Mouse (Mus musculus) forebrain, embryonic 14.5 days (tissue): ENCODE measurements around the gene Aplp2. TPM values are rescaled to one million over a fixed set of nuclear protein-coding genes. Genes with fewer than 3 reads are reported as not detected.
A peak's percentile ranks its signal among the peaks of the same experiment; 100 is the strongest.

Experiments used
- ATAC-seq: fragments of 200-750 bp; cut with Nextera tagmentation; 2 replicates; pipeline ENCODE4 v1.8.0; 2017; ENCODE audit warnings: mild to moderate bottlenecking, moderate library complexity
- DNase-seq: peaks from one replicate; pipeline ENCODE4 v3.0.0-alpha.2; 2015; ENCODE audit warnings: low spot score
- H3K27ac ChIP-seq: fragments of 300-500 bp; sonication (generic); 2 replicates; pipeline ENCODE4 v1.5.1; 2014; ENCODE audit warnings: low read depth, mild to moderate bottlenecking, control low read depth, low read length, moderate library complexity
- H3K27me3 ChIP-seq: fragments of 300-500 bp; sonication (generic); replicated peaks from 2 replicates; pipeline ENCODE4 v1.6.1; 2014; ENCODE audit warnings: low read length, control low read depth, mixed read lengths; ENCODE audit not compliant: control insufficient read depth, insufficient read depth
- H3K36me3 ChIP-seq: fragments of 300-500 bp; sonication (generic); 2 replicates; pipeline ENCODE4 v1.6.1; 2014; ENCODE audit warnings: low read length, control low read depth; ENCODE audit not compliant: control insufficient read depth, insufficient read depth
- H3K4me1 ChIP-seq: fragments of 300-500 bp; sonication (generic); 2 replicates; pipeline ENCODE4 v1.6.1; 2014; ENCODE audit warnings: antibody characterized with exemption, low read length, control low read depth; ENCODE audit not compliant: control insufficient read depth, insufficient read depth
- H3K4me2 ChIP-seq: fragments of 300-500 bp; sonication (generic); 2 replicates; pipeline ENCODE4 v1.6.1; 2014; ENCODE audit warnings: mild to moderate bottlenecking, control low read depth, low read length
- H3K4me3 ChIP-seq: fragments of 300-500 bp; sonication (generic); 2 replicates; pipeline ENCODE4 v1.5.1; 2014; ENCODE audit warnings: low read depth, low read length, control low read depth
- H3K9ac ChIP-seq: fragments of 300-500 bp; sonication (generic); 2 replicates; pipeline ENCODE4 v1.6.1; 2014; ENCODE audit warnings: mild to moderate bottlenecking, low read length, control low read depth, moderate library complexity
- H3K9me3 ChIP-seq: fragments of 300-500 bp; sonication (generic); replicated peaks from 2 replicates; pipeline ENCODE4 v1.6.1; 2016; ENCODE audit warnings: low read length, control low read depth, mixed read lengths; ENCODE audit not compliant: control insufficient read depth
- WGBS: fragments of 180-500 bp; shearing (Covaris S2); extraction: QIAGEN DNeasy Blood & Tissue Kit; methylation state at CpG from one replicate; pipeline ENCODE4 v1.1.7; 2014; 5-methylcytosine and 5-hydroxymethylcytosine counted together
- polyA plus RNA-seq: library from polyadenylated mRNA; unstranded; fragments of >200 nt; fragmentation: Nextera tagmentation; extraction: Ambion mirVana; gene quantifications from 2 replicates; pipeline ENCODE4 v1.2.1, GENCODE M21; 2014

Gene Aplp2
- polyA plus RNA-seq, 1 experiment from 2014 or later = 208 TPM

DNA sequence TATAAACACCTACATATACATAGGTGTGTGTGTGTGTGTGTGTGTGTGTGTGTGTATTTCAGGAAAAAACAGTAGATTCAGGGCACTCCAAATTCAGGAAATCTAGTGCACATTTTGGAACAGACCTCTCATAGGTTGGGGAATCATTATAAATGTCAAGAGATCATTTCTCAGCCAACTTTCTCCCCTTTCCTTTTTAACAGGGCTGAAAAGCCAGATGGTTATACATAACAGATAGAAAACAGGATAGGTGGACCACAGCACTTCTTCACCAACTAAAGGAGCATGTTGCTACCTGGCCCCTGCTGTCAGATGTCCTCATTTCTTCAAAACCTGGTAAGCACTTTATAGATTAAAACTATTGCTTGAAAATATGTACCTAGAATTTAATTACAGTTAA, 14.9 kb downstream of the Aplp2 start:
- Histone ChIP-seq H3K36me3 (no peaks in the 10 kb centered on the region), H3K4me1 (no peaks in the 10 kb centered on the region), H3K27me3 (no peaks in the 10 kb centered on the region), H3K9me3 (no peaks in the 10 kb centered on the region), H3K27ac (no peak overlapping the region), H3K9ac (no peak overlapping the region), H3K4me3 (no peak overlapping the region), H3K4me2 (no peak overlapping the region)
- DNase-seq (no peak), ATAC-seq (no peak)

GRCm38 (mm10) chr9:31195573-31195972, 16.0 kb downstream of the Aplp2 start:
- Histone ChIP-seq H3K27me3 (no peaks in the 10 kb centered on the region), H3K4me1 (no peaks in the 10 kb centered on the region), H3K9ac (no peak overlapping the region), H3K4me2 (no peak overlapping the region), H3K9me3 (no peaks in the 10 kb centered on the region), H3K36me3 (no peaks in the 10 kb centered on the region), H3K4me3 (no peak overlapping the region), H3K27ac (no peak overlapping the region)
- no peak for DNase-seq
- 96% methylated on average over 1 of the region's 1 CpGs for WGBS
- no peak for ATAC-seq

DNA sequence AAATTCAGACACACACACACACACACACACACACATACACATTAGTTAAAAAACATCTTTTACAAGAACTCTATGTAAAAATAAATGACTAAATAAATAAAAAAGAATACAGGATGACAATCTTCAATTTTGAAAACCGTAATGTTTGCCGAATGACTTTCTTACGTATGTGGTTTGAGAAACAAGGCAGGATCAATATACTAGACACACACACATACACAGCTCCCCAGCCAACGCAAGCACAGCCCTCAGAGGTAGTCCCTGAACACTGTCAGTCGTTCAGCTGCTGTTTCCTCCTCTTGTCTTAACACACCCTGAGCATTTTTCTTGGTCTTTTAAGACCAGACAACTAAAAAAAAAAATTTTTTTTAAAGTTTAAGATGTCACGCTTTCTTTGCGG, 19.2 kb downstream of the Aplp2 start:
- H3K4me3 ChIP-seq = no peak overlapping the region
- no peak overlapping the region for H3K9ac ChIP-seq
- H3K27me3 ChIP-seq = no peaks in the 10 kb centered on the region
- 93% methylated on average over 7 of the region's 7 CpGs for WGBS
- DNase-seq (no peak), ATAC-seq (no peak)
- no peak overlapping the region for H3K4me2 ChIP-seq
- no peaks in the 10 kb centered on the region for H3K4me1 ChIP-seq
- no peaks in the 10 kb centered on the region for H3K9me3 ChIP-seq
- H3K36me3 ChIP-seq = no peaks in the 10 kb centered on the region
- H3K27ac ChIP-seq = no peak overlapping the region

DNA sequence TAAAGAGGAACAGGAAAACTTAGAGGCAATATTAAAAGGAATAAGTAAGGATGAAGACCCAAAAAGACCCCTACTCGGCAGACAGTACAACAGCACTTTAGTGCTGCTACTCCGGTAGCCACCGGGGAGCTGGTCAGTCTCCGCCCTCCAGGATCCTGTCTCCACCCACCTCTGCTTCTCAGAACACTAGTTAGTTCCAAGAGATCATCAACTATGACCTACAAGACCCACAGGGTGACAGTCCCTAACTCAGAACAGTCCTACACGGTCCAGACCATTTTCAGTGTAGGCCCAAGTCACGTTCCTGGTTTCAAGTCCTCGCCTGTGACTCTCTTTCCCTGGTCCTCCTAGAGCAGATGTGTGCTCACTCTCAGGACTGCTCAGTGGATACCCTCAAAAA, 20.1 kb downstream of the Aplp2 start:
- Histone ChIP-seq H3K4me2 (no peak overlapping the region), H3K4me1 (no peaks in the 10 kb centered on the region), H3K9me3 (no peaks in the 10 kb centered on the region), H3K36me3 (no peaks in the 10 kb centered on the region), H3K27me3 (no peaks in the 10 kb centered on the region), H3K27ac (no peak overlapping the region), H3K4me3 (no peak overlapping the region), H3K9ac (no peak overlapping the region)
- DNase-seq = no peak
- 84% methylated on average over 7 of the region's 7 CpGs for WGBS
- no peak for ATAC-seq

GRCm38 (mm10) chr9:31189194-31189593, 22.4 kb downstream of the Aplp2 start:
- ATAC-seq = no peak
- no peak for DNase-seq
- no peaks in the 10 kb centered on the region for H3K4me1 ChIP-seq
- no peak overlapping the region for H3K4me3 ChIP-seq
- H3K27me3 ChIP-seq = no peaks in the 10 kb centered on the region
- H3K36me3 ChIP-seq = no peaks in the 10 kb centered on the region
- H3K4me2 ChIP-seq = no peak overlapping the region
- WGBS = 90% methylated on average over 2 of the region's 2 CpGs
- no peaks in the 10 kb centered on the region for H3K9me3 ChIP-seq
- H3K27ac ChIP-seq = no peak overlapping the region
- H3K9ac ChIP-seq = no peak overlapping the region

DNA sequence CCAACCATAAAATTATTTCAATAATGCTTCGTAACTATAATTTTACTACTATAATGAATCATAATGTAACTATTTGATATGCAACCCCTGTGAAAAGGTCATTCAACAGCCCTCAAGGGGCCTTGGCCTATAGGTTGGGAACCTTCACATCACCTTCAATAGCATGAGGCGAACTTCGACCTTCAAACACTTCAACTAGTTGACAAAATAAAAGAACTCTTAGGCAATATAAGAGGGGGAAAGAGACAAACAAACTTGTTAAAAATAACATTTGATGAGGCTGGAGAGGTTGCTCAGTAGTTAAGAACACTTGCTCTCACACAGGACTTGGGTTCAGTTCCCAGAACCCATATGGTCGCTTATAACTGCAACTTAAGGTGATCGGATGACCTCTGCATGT, 27.2 kb downstream of the Aplp2 start:
- ATAC-seq (no peak), DNase-seq (no peak)
- 96% methylated on average over 5 of the region's 5 CpGs for WGBS
- no peak overlapping the region for H3K27ac ChIP-seq
- no peaks in the 10 kb centered on the region for H3K27me3 ChIP-seq
- H3K4me1 ChIP-seq = no peaks in the 10 kb centered on the region
- H3K36me3 ChIP-seq = no peaks in the 10 kb centered on the region
- H3K9me3 ChIP-seq = no peaks in the 10 kb centered on the region
- no peak overlapping the region for H3K4me2 ChIP-seq
- no peak overlapping the region for H3K9ac ChIP-seq
- no peak overlapping the region for H3K4me3 ChIP-seq

GRCm38 (mm10) chr9:31183061-31183460, 28.6 kb downstream of the Aplp2 start:
- Histone ChIP-seq H3K9ac (no peak overlapping the region), H3K4me2 (no peak overlapping the region), H3K4me1 (no peaks in the 10 kb centered on the region), H3K27me3 (no peaks in the 10 kb centered on the region), H3K27ac (no peak overlapping the region), H3K36me3 (no peaks in the 10 kb centered on the region), H3K9me3 (no peaks in the 10 kb centered on the region), H3K4me3 (no peak overlapping the region)
- DNase-seq (no peak), ATAC-seq (no peak)
- 89% methylated on average over 4 of the region's 4 CpGs for WGBS

GRCm38 (mm10) chr9:31181291-31182085, 30.1 kb downstream of the Aplp2 start:
- Histone ChIP-seq H3K27me3 (no peaks in the 10 kb centered on the region), H3K4me3 (no peak overlapping the region), H3K9me3 (no peaks in the 10 kb centered on the region), H3K4me1 (peaks cover 9% of the 10 kb centered on the region), H3K9ac (no peak overlapping the region), H3K4me2 (no peak overlapping the region), H3K36me3 (no peaks in the 10 kb centered on the region), H3K27ac (no peak overlapping the region)
- DNase-seq = no peak
- WGBS = 82% methylated on average over 10 of the region's 10 CpGs
- no peak for ATAC-seq

- WGBS = 80% methylated on average over 6 of the region's 6 CpGs
- ATAC-seq (no peak), DNase-seq (no peak)
- no peak overlapping the region for H3K4me3 ChIP-seq
- 0 out of 2 replicates have a peak overlapping the region, but pooled peaks have one; percentile 17 for H3K27ac ChIP-seq
- H3K4me2 ChIP-seq = no peak overlapping the region
- H3K9me3 ChIP-seq = no peaks in the 10 kb centered on the region
- H3K4me1 ChIP-seq = peaks cover 14% of the 10 kb centered on the region
- no peaks in the 10 kb centered on the region for H3K27me3 ChIP-seq
- H3K36me3 ChIP-seq = 0 out of 2 replicates have a peak, but pooled peaks cover 3% of the 10 kb centered on the region
- no peak overlapping the region for H3K9ac ChIP-seq
Measured at GRCm38 (mm10) chr9:31177692-31178091, 33.9 kb downstream of the Aplp2 start.
